ENCODE assay signal across 16 mouse cellular contexts in the genomic region with DNA sequence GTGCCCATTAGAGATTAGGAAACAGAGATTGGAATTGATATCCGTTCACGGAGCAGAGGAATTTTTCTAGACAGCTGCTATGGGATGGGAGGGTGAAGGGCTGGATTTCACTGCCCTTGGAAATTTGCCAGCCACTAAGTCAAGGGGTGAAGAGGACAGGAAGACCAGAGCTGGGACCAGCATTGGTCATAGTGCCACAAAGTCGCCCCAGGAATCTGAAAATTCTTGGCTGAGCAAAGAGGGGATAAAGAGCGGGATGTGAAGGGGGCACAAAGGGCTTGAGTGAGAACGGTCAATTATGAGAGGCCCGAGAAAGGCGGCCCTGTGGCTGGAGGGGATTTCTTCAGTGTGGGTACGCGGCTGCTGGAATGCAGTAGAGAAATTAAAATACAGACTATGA.
DNase-seq lines count a peak whose midpoint lies in the region; ATAC-seq and TF ChIP-seq lines count a peak whose summit lies in the region.
"Had no signal": no experiment of that assay in that cellular context is flagged by ENCODE, and none has a peak within 500 bp of the region (broad histone marks: within the 10 kb centered on the region; RNA-seq: fewer than 3 reads in every experiment).

No protein-coding gene starts in this region.

- no peaks in the 10 kb centered on the region for H3K4me1 ChIP-seq in intestine, embryonic 15.5 days (replicated peaks)
- no peaks in the 10 kb centered on the region for H3K4me1 ChIP-seq in intestine, postnatal 0 days (replicated peaks; ENCODE audit: control insufficient read depth, insufficient read depth, low read length)
- H3K4me1 ChIP-seq in lung, embryonic 16.5 days (replicated peaks; ENCODE audit: control insufficient read depth, insufficient read depth, low read length), result no peaks in the 10 kb centered on the region
- H3K4me1 ChIP-seq in lung, adult 2 months (ENCODE audit: control insufficient read depth, insufficient read depth, low read length), result no peaks in the 10 kb centered on the region
- H3K4me1 ChIP-seq: embryonic facial prominence, embryonic 12.5 days; forebrain, embryonic 10.5 days; neural tube, embryonic 13.5 days had no signal

- TF ChIP-seq POLR2A in lung, adult 2 months (IDR thresholded peaks at IDR 0.05; ENCODE audit: borderline replicate concordance, extremely low read depth, low read depth, low read length), result no peak
- no peak for TF ChIP-seq POLR2A in myocyte (IDR thresholded peaks at IDR 0.05; ENCODE audit: insufficient read length, low read depth)

- H3K79me2 ChIP-seq in myocyte (ENCODE audit: control insufficient read depth, insufficient read depth), result no peaks in the 10 kb centered on the region

- H3K27me3 ChIP-seq in intestine, embryonic 15.5 days (replicated peaks), result no peaks in the 10 kb centered on the region
- no peaks in the 10 kb centered on the region for H3K27me3 ChIP-seq in intestine, postnatal 0 days (replicated peaks; ENCODE audit: control insufficient read depth, insufficient read depth, low read length)
- H3K27me3 ChIP-seq in lung, embryonic 16.5 days (ENCODE audit: control insufficient read depth, insufficient read depth, low read depth, low read length), result no peaks in the 10 kb centered on the region
- no peaks in the 10 kb centered on the region for H3K27me3 ChIP-seq in myocyte (ENCODE audit: control insufficient read depth, insufficient read depth, insufficient read length)
- H3K27me3 ChIP-seq: embryonic facial prominence, embryonic 12.5 days; neural tube, embryonic 13.5 days had no signal

- 57% methylated on average over 9 of the region's 9 CpGs for WGBS in intestine, embryonic 15.5 days
- 71% methylated on average over 9 of the region's 9 CpGs for WGBS in intestine, postnatal 0 days
- 35% methylated on average over 9 of the region's 9 CpGs for WGBS in lung, embryonic 16.5 days
- WGBS in lung, adult 2 months, result 44% methylated on average over 9 of the region's 9 CpGs

- H3K36me3 ChIP-seq in intestine, embryonic 15.5 days, result no peaks in the 10 kb centered on the region
- no peaks in the 10 kb centered on the region for H3K36me3 ChIP-seq in intestine, postnatal 0 days (ENCODE audit: control insufficient read depth, insufficient read depth)
- no peaks in the 10 kb centered on the region for H3K36me3 ChIP-seq in lung, embryonic 16.5 days (ENCODE audit: control insufficient read depth, insufficient read depth, low read length)
- H3K36me3 ChIP-seq in myocyte (ENCODE audit: control insufficient read depth, insufficient read depth), result no peaks in the 10 kb centered on the region
- H3K36me3 ChIP-seq: embryonic facial prominence, embryonic 12.5 days; forebrain, embryonic 10.5 days; neural tube, embryonic 13.5 days had no signal

- H3K27ac ChIP-seq in intestine, embryonic 15.5 days, result no peak overlapping the region
- H3K27ac ChIP-seq in intestine, postnatal 0 days (ENCODE audit: low read depth, low read length), result no peak overlapping the region
- no peak overlapping the region for H3K27ac ChIP-seq in lung, embryonic 16.5 days (ENCODE audit: low read length)
- H3K27ac ChIP-seq: embryonic facial prominence, embryonic 12.5 days; forebrain, embryonic 10.5 days; hindbrain, postnatal 0 days; liver, embryonic 14.5 days; neural tube, embryonic 13.5 days had no signal

- TF ChIP-seq CTCF in intestine, postnatal 0 days (IDR thresholded peaks at IDR 0.05; ENCODE audit: low read depth), result no peak
- TF ChIP-seq CTCF in lung, adult 2 months (IDR thresholded peaks at IDR 0.05; ENCODE audit: insufficient read depth, low read length), result no peak

- H3ac ChIP-seq in myocyte (ENCODE audit: control insufficient read depth, insufficient read length), result no peak overlapping the region

- H3K4me3 ChIP-seq in intestine, embryonic 15.5 days (replicated peaks), result no peak overlapping the region
- H3K4me3 ChIP-seq in intestine, postnatal 0 days (ENCODE audit: low read depth, low read length), result no peak overlapping the region
- no peak overlapping the region for H3K4me3 ChIP-seq in lung, embryonic 16.5 days (ENCODE audit: low read length)
- no peak overlapping the region for H3K4me3 ChIP-seq in lung, adult 2 months (replicated peaks; ENCODE audit: extremely low read depth, low read depth, low read length)
- no peak overlapping the region for H3K4me3 ChIP-seq in myocyte
- H3K4me3 ChIP-seq: embryonic facial prominence, embryonic 12.5 days; forebrain, embryonic 10.5 days; neural tube, embryonic 13.5 days had no signal

- no peak overlapping the region; the same call in 1 of the 2 replicates for H3K4me2 ChIP-seq in intestine, embryonic 15.5 days (replicated peaks)
- no peak overlapping the region for H3K4me2 ChIP-seq in intestine, postnatal 0 days (replicated peaks; ENCODE audit: low read depth)
- no peak overlapping the region for H3K4me2 ChIP-seq in lung, embryonic 16.5 days (ENCODE audit: low read depth, low read length)
- peak overlapping the region; percentile 43 for H3K4me2 ChIP-seq in myocyte (ENCODE audit: low read depth)
- H3K4me2 ChIP-seq: embryonic facial prominence, embryonic 12.5 days; neural tube, embryonic 13.5 days had no signal

- peak; percentile 13 for DNase-seq in gastrocnemius, postnatal 14 days
- DNase-seq in gastrocnemius, postnatal 36 days, result no peak
- no peak for DNase-seq in lung, adult 2 months
- DNase-seq: B cell, adult 2 months; heart, postnatal 36 days; right cerebral cortex, postnatal 25 days; thymus, postnatal 4 days had no signal

- no peaks in the 10 kb centered on the region for H3K9me3 ChIP-seq in intestine, embryonic 15.5 days
- no peaks in the 10 kb centered on the region for H3K9me3 ChIP-seq in intestine, postnatal 0 days (ENCODE audit: control insufficient read depth)
- no peaks in the 10 kb centered on the region for H3K9me3 ChIP-seq in lung, embryonic 16.5 days (ENCODE audit: control insufficient read depth, low read length)
- H3K9me3 ChIP-seq: embryonic facial prominence, embryonic 12.5 days; forebrain, embryonic 10.5 days; neural tube, embryonic 13.5 days had no signal

- H3K9ac ChIP-seq in intestine, embryonic 15.5 days, result no peak overlapping the region
- H3K9ac ChIP-seq in intestine, postnatal 0 days (ENCODE audit: low read depth, low read length), result no peak overlapping the region
- no peak overlapping the region for H3K9ac ChIP-seq in lung, embryonic 16.5 days (ENCODE audit: low read length)
- H3K9ac ChIP-seq: embryonic facial prominence, embryonic 12.5 days; liver, embryonic 14.5 days; neural tube, embryonic 13.5 days had no signal

- ATAC-seq in intestine, embryonic 15.5 days, result 0 out of 2 replicates have a peak, but pooled peaks have one; percentile 20
- no peak for ATAC-seq in intestine, postnatal 0 days
- peak; percentile 43; the same call in 1 of the 2 replicates for ATAC-seq in lung, embryonic 16.5 days (ENCODE audit: low read depth)
- ATAC-seq: hindbrain, postnatal 0 days had no signal

- intact Hi-C loops in gastrocnemius, postnatal 14 days (cut with DNase I; ENCODE audit: low total_unique reads), result loop anchor here (10.0 kb wide), 1 partner anchor 210 kb away; no protein-coding TSS in a partner anchor
- intact Hi-C loops in gastrocnemius, postnatal 36 days (cut with DNase I), result loop anchor here (5.0 to 10.0 kb wide), 2 partner anchors 207 to 290 kb away; no protein-coding TSS in a partner anchor

TF ChIP-seq in myocyte, 11 proteins besides CTCF, POLR2A, EP300 and RAD21:
- no peak for TF ChIP-seq MAX (IDR thresholded peaks at IDR 0.05; ENCODE audit: low read depth)
- peak in 1 of 3 experiments; percentile 39 for TF ChIP-seq MYOG (IDR thresholded peaks at IDR 0.05; ENCODE audit: control insufficient read depth in 1 of 3, insufficient read depth in 1 of 3, insufficient read length in 2 of 3, low read depth in 2 of 3)
- TF ChIP-seq TCF12 (IDR thresholded peaks at IDR 0.05; ENCODE audit: insufficient read depth, poor library complexity, severe bottlenecking), result no peak
- no peak for TF ChIP-seq CEBPB (IDR thresholded peaks at IDR 0.05; ENCODE audit: insufficient read depth, poor library complexity, severe bottlenecking)
- TF ChIP-seq USF1 (IDR thresholded peaks at IDR 0.05; ENCODE audit: low read depth), result no peak
- TF ChIP-seq E2F4 (IDR thresholded peaks at IDR 0.05; ENCODE audit: insufficient read depth), result no peak
- TF ChIP-seq TCF3 (IDR thresholded peaks at IDR 0.05; ENCODE audit: insufficient read length, low read depth), result no peak
- no peak for TF ChIP-seq REST (IDR thresholded peaks at IDR 0.05; ENCODE audit: insufficient read depth, insufficient read length)
- TF ChIP-seq SRF (IDR thresholded peaks at IDR 0.05; ENCODE audit: control insufficient read depth, insufficient read length, low read depth), result no peak
- TF ChIP-seq POLR2AphosphoS2 (IDR thresholded peaks at IDR 0.05; ENCODE audit: insufficient read length, low read depth), result no peak
- TF ChIP-seq MYOD1 (IDR thresholded peaks at IDR 0.05; ENCODE audit: control insufficient read depth in 1 of 3, insufficient read length in 2 of 3, low read depth in 2 of 3), result peak in 1 of 3 experiments; percentile 23
